Mouse (Mus musculus) layer of hippocampus, postnatal 25 days (tissue): ENCODE measurements around the gene Vmn1r42. TPM values are rescaled to one million over a fixed set of nuclear protein-coding genes. Genes with fewer than 3 reads are reported as not detected.
"Not testable (repeated sequence)": the region's sequence is repeated elsewhere in the genome, so short reads cannot be mapped to it uniquely, and the experiment has no call there.

Experiments
- DNase-seq, 2 experiments: peaks; one replicate each; pipeline ENCODE4 v3.0.0; 2022; ENCODE audit warnings: mixed read lengths in 2 of 2, low spot score in 1 of 2; ENCODE audit errors: extremely low spot score in 1 of 2
- total RNA-seq, 2 experiments: library from RNA; stranded (reverse); gene quantifications; 2 replicates each; pipeline ENCODE4 v1.2.3; 2021

The Vmn1r42 gene
- total RNA-seq: not detected

DNA sequence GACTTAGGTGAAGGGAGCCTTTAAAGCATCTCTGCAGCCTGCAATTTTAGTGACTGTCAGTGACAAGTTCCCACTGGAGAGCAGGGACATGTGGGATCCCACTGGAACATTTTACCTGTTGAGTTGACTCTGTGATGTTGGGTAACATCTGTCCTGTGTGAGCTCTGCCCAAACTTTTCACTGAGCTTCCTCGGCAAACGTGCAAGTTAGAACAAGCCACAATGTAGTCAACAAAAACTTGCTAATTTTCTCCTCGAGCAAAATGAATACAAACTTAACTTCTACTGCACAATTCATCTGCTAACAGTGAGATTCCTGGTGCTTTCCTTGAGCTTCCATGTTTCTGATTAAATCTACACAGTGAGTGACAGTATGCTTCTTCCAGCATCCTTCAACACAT, at the start of gene Vmn1r42, which contains the start of gene Vmn1r43:
Vmn1r42 (minus strand) TSS at position 101 of the 400 bp plus-strand sequence.
Vmn1r43 (minus strand) TSS at position 101 of the 400 bp plus-strand sequence.
- not testable (repeated sequence) for DNase-seq

DNA sequence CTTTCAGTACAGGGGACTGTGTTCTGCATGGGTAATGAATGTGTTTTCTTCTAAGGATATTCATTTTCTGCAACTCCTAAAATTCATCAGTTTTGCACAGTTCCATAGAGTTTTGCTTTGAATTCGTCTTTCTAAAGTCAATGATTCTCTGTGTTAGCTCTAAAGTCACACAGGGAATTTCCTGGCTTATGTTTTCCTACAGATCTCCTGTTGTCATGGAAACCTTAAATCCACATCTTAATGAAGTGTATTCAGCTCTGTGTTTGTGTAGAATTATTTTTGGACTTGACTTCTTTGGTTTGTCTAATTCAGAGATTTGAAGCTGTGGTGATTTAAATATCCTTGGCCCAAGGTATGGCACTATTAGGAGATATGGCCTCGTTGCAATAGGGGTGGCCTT, 7.6 kb upstream of the Vmn1r42 start:
- no peak for DNase-seq

DNA sequence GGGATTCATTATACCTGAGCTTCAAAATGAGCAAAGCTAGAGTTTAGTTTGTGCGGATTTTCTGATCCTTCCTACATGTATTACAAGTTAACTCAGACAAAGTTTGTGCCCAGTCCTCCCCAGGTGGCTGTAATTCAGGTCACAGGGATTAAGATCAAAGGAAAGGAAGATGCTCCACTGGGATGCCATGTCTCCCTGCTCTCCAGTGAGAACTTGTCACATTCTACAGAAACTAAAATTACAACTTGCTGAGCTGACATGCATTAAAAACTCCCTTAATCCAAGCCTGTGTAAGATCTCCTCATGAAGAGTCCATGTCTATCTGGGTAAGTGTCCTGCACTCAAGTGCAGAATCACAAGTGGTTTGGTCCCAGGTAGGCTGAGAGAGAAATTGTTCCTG, 7.1 kb upstream of the Vmn1r42 start, which contains the start of gene Vmn1r44:
Vmn1r44 (plus strand) TSS at position 301 of the 400 bp plus-strand sequence.
- no peak for DNase-seq

DNA sequence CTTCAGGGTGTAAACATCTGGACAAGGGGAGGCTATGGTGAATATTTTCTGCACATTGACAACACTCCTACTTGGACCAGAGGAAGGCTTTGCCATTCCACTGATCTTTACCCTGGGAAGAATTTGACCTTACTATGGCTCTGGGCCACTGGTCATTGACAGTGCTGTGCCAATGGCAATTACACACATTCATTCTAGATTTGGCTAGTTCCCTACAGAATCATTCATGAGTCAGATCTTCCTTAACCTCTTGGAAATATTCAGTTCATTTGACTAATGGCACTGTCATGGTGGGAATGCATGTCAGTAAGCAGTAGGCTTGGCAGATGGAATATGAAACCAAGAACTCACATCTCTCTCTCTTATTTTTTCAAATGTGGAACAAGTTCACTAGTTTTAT, 4.7 kb upstream of the Vmn1r42 start:
- DNase-seq: no peak

DNA sequence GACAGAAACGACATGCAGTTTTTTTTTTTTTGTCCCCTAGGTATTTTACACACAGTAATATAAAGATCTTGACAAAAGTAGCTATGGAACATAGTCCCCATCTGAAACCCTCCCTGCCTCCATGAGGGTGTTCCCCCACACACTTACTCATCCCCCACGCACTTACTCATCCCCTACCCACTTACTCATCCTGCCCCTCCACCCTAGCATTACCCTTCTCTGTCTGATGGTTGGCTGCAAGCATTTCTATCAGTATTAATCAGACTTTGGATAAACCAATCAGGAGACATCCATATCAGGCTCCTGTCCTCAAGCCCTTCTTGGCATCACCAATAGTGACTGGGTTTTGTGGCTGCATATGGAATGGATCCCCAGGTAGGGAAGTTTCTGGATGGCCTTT, 750 bp upstream of the Vmn1r42 start:
- no peak for DNase-seq

DNA sequence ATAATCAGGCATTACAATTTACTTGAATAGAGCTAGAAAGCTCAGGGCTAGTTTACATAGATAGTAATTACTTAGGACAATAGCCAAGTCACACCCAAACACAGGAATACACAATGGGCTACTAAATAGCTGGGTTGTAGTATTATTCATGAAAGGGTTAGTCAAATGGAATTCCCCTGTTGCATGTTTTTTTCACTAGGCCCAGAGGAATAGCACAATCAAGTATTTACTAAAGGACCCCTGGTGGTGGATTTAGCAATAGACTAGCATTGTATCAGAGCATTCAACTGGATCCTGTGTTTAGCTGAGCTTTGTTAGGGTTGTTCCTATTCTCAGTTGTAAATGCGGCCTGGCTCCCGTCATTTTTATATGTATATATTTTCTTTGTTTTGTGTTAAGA, 8.2 kb downstream of the Vmn1r42 start:
- no peak for DNase-seq

DNA sequence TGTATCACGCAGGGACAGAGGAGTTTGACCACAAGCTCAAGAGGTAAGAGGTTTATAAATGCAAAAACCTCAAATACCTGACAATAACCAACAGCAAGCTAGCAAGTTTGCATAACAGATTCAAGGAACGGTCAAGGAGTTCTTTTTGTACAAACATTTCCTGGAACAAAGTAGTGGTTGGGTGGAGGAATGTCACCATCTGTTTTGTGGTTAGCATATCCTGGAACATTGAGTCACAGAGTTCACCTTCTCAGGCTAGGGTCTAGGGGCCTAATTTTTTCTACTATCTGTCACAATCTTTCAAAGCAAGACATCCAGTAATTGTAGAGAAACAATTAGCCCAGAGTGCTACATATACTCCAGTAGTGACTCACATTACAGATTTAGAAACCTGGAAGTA, 8.9 kb downstream of the Vmn1r42 start:
- DNase-seq: no peak

DNA sequence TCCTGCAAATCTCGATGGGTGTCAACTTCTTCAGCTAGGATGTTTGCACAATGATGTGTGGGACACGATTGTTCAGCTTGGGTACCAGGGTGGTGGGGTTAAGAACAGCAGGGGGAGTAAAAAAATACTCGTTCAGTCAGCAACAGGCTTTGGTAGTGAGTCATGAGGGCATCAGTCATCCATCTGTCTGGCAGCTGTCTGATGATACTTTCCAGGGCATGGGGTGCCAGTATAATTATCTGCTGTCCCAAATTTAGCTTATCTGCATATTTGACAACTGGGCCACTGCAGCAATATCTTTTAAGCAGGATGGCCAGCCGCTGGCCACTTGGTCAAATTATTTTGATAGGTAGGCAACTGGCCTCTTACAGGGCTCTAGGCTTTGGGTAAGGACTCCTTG, 12.4 kb downstream of the Vmn1r42 start:
- DNase-seq: no peak

DNA sequence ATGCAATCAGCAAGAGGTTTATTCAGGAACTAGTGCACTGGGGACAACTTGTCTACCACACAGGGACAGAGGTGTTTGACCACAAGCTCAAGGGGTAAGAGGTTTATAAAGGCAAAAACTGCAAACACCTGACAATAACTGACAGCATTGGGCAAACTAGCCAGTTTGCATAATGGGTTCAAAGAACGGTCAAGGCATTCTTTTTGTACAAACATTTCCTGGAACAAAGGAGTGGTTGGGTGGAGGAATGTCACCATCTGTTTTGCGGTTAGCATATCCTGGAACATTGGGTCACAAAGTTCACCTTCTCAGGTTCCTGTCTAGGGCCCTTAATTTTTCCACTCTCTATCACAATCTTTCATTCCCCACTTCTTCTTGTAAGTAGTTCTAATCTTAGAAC, 16.4 kb downstream of the Vmn1r42 start:
- no peak for DNase-seq

DNA sequence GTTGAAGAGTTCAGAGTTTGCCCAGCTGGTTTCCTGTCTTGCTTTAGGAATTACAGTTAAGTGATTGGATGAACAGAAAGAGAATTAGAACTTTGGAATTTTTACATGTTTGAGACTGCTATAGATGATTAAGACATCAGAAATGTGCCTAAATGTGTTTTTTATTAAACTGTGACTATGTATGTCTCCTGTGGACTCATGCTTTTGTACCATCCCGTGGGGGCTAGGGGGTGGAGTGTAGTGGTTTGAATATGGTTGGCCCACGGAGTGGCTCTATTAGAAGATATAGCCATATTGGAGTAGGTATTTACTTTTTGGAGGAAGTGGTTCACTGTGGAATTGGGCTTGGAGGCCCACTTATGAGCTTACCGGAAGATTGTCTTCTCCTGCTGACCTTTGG, 18.7 kb downstream of the Vmn1r42 start:
- no peak for DNase-seq

Other genes starting within 250 kb of the Vmn1r42 start
- gene Txnrd3, start 232.4 kb downstream of the Vmn1r42 start, total RNA-seq: 1 to 10 TPM; 4.0 to 4.1 TPM
- not detected for gene Vmn1r40, start 168.9 kb downstream of the Vmn1r42 start, total RNA-seq
- not detected for gene Vmn1r41, start 135.6 kb downstream of the Vmn1r42 start, total RNA-seq
- not detected for gene Vmn1r43, start within 50 bp of the Vmn1r42 start, total RNA-seq
- gene Vmn1r44, start 7.2 kb upstream of the Vmn1r42 start, total RNA-seq: not detected
- gene Vmn1r45, start 64.2 kb upstream of the Vmn1r42 start, total RNA-seq: not detected
- gene Vmn1r46, start 92.9 kb upstream of the Vmn1r42 start, total RNA-seq: not detected
- not detected for gene Vmn1r47, start 139.7 kb upstream of the Vmn1r42 start, total RNA-seq
- not detected for gene Vmn1r48, start 160.4 kb upstream of the Vmn1r42 start, total RNA-seq
- not detected for gene Vmn1r49, start 202.1 kb upstream of the Vmn1r42 start, total RNA-seq
- gene Vmn1r50, start 225.0 kb upstream of the Vmn1r42 start, total RNA-seq: not detected
- gene Vmn1r51, start 246.2 kb upstream of the Vmn1r42 start, total RNA-seq: not detected